Mouse (Mus musculus) embryo, embryonic 11 days (tissue): Measurements from ENCODE around the gene Ptpre.
"Not testable (repeated sequence)": the region's sequence is repeated elsewhere in the genome, so short reads cannot be mapped to it uniquely, and the experiment has no call there.

Source experiments
- DNase-seq: peaks from one replicate; pipeline ENCODE4 v3.0.0-alpha.2; 2015

The Ptpre gene

GRCm38 (mm10) chr7:135650061-135650460 is 112.8 kb downstream of the Ptpre start:
- no peak for DNase-seq

DNA sequence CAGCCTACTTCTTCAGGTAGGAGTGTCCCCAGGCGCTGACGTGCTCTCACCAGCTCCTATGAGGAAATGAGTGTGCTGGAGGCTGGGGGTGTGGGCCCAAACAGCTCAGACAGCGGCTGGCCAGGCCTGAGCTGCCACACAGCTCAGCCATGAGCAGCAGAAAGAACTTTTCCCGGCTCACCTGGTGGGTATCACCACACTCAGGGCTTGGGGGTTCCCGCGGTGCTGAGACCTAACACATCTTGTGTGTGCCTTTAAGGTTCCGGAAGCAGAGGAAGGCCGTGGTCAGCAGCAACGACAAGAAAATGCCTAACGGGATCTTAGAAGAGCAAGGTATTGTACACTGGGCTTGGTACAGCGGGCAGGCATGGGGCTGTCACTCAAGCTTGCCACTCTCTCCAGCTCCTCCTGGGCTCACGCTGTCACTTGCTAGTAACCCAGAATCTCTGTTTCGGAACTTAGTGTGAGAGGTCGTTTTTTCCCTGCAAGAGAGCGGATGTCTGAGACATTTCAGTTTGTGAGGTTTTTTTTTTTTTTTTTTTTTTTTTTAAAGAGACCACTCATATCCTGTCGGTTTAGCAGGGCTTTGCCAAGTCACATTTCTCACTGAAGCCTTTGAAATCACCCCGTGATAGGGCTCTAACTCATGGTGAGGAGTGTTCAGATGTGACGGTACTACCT is 114.7 kb downstream of the Ptpre start:
- no peak for DNase-seq

DNA sequence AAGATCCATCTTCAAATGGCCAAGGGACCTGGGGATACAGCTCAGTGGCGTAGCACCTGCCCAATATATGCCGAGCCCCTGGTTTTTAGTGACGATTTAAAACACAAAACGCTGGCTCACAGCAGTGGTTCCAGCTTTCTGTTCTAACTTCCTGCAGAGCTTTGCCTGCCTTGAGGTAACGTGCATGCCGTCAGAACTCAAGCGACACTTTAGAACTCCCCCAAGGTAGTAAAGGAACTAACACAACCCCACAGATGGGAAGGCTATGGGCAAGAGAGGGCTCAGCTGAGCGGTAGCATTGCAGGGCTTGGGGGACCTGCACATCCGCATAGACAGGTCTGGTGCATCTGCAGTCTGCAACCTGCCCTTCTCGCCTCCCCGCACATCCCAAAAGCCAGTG is 115.5 kb downstream of the Ptpre start:
- DNase-seq = no peak

DNA sequence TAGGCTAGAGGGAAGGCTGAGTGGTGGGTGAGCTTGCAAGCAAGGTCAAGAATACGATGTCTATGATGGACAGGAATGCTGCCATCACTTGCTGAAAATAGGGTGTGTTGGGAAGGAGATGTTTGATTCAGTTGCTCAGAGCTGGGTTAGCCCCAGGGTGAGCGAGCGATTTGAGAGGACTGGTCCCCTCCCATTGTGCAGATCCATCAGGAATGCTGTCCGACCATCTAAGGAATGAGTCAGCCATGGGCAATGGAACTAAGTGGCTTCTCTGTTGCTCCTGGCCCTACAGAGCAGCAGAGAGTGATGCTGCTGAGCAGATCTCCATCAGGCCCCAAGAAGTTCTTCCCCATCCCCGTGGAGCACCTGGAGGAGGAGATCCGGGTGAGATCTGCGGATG is 116.3 kb downstream of the Ptpre start:
- DNase-seq = no peak

- no peak for DNase-seq
Observed at GRCm38 (mm10) chr7:135654288-135654687, 117.0 kb downstream of the Ptpre start.

- no peak for DNase-seq
Observed at GRCm38 (mm10) chr7:135655113-135655512, 117.8 kb downstream of the Ptpre start.

- no peak for DNase-seq
Observed at GRCm38 (mm10) chr7:135658150-135658549, 120.9 kb downstream of the Ptpre start.

DNA sequence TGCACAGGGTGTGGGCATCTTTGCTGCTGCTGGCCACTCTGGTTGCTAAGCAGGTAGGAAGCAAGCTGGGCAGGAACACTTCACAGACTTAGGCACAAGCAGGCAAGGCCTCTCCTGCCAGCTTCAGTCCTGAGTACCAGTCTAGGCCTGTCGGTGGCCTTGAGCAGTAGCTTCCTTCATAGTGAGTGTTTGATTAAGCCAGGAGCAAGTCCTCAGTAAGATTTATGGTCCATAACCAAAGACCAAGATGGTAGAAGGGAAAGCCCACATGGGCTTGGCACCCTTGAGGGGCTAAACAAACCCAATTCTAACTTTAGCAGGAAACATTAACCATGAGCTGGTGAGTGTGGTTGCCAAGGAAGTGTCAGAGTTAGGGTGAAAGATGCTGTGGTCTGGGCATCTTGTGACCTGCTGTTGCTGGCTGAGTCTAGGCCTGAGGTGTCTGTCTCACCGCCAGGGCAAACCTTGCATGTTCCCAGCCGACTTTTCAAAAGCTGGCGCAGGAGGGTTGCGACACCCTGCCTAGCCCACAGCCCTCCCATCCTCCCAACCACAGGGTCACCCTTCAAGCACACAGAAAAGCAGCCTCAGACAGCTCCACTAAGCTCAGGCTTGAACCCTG is 122.1 kb downstream of the Ptpre start:
- DNase-seq = no peak

- no peak for DNase-seq
Observed at GRCm38 (mm10) chr7:135660314-135660713, 123.0 kb downstream of the Ptpre start.

- no peak for DNase-seq
Observed at GRCm38 (mm10) chr7:135664211-135664610, 126.9 kb downstream of the Ptpre start.

GRCm38 (mm10) chr7:135666314-135666713 is 129.0 kb downstream of the Ptpre start:
- no peak for DNase-seq

- peak; percentile 84 for DNase-seq
Observed at GRCm38 (mm10) chr7:135668852-135669739, 131.8 kb downstream of the Ptpre start.

GRCm38 (mm10) chr7:135673576-135673975 is 136.3 kb downstream of the Ptpre start:
- DNase-seq = no peak

DNA sequence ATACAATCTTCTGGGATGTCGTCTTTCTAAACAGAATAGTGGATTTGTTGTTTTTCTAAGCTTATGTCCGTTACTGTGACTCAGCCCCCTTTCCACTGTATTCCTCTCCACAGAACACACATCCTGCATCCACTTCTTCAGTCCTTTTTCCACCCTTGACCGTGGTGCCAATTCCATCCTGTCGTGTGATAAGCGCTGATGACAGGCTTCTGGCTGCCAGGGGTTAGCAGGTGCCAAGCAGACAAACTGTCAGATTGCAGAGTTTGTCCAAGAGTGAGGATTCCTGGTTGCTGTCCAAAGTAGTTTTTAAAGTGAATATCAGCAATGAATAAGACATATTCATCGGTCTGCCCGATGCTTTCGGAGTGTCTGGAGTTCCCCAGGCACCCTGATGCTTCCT is 139.4 kb downstream of the Ptpre start:
- DNase-seq = no peak

GRCm38 (mm10) chr7:135680334-135680733 is 143.1 kb downstream of the Ptpre start:
- peak; percentile 52 for DNase-seq

DNA sequence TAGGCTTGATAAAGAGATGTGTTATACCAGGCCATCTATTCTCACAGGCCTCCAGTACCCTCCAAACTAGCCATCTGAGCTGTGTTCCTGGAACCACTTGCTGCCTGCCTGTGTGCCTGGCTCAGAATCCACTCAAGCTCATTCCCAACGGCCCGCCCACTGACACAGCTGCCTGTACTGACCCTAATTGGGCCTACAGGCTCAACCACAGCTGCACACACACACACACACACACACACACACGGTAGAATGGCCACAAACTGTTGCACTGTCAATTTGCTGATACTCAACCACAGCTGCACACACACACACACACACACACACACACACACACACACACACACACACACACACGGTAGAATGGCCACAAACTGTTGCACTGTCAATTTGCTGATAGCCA is 146.8 kb downstream of the Ptpre start:
- not testable (repeated sequence) for DNase-seq

DNA sequence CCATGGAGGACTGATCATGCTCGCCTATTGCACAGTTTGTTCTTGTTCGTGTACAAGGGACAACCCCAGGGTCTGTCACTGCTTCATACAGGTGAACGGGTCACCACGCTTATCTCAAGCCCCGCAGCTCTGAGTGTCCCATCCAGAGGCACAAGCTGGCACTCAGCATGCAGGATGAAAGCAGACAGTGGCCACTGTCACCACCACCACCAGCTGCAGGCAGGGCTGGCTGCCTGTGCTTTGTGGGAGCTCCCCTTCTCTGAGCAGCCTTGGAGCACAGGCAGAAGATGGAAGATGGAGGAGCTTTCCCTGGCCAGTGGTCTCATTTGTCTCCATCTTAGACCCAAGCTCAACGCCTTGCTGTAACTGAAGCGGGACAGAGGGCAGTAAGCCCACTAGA is 147.7 kb downstream of the Ptpre start:
- DNase-seq = no peak

DNA sequence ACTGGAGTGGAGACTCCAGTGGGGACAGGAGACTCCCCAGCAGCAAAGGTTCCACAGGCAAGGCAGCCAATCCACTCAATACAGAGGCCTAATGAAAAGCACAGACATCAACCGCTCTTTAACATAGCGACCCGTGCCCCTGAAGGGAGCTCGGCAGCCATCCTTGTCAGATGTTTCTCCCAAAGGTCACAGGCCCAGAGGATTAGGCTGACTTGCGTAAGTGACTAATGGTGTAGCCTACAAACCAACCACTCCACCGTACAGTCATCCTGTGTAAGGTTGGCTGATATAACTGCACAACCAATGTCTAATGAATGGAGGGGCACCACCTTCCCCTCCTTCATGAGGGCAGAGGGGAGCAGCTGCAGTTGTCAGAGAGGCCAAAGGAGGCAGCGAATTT is 152.1 kb downstream of the Ptpre start:
- no peak for DNase-seq

- no peak for DNase-seq
Observed at GRCm38 (mm10) chr7:135691941-135692340, 154.7 kb downstream of the Ptpre start.

DNA sequence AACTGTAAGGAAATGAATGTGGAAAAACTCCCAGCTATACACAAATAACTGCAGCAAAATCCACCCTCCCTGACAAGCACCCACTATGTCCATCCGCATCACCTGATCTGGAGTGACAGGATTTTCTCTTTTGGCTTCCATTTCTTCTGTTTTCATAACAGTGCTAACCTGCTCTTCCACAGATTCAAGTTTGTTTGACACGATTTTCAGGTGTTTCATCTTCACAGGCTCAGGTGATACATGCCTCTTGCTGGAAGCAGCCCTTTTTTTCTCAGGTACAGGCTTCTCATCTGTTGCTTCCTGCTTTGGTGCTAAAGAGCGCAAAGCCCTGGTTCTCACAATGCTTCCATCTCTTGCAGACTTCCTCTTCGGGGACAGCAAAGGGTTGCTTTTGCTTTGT is 156.8 kb downstream of the Ptpre start:
- DNase-seq = no peak

DNA sequence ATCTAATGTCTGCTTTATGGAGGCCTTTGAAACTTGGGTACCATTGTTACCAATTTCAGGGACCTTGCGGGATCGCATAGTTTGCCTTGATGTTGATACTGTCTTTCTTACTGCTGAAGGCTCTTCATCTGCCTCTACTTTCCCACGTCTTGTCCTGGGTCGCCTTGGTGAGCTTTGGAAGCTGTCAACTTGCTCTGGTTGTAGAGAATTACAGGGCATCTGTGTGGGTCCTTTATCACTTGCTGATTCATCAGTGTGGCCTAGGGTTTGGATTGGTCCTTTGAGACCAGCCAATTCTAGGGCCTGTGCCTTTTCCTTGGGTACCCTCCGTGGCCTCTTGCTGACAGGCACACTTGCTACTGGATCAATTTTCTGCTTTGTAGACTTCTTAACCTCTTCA is 157.5 kb downstream of the Ptpre start:
- no peak for DNase-seq

DNA sequence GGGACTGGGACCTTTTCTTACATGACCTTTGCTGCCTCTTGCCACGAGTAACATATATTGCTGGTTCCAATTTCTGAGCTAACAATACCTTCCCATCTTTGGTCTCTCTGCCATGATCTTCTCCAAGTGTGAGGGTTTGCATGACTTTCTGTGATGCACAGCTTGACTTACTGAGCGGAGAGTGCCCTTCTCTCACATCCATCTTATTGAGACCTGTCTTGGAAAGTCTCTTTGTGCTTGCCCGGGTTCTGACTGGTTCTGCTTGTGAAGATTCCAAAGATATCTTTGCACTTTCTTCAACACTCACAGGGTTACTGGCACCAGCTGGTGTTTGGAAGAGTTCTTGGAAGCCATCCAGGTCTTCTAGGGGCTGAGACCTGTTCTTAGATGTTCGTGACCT is 158.8 kb downstream of the Ptpre start:
- no peak for DNase-seq

DNA sequence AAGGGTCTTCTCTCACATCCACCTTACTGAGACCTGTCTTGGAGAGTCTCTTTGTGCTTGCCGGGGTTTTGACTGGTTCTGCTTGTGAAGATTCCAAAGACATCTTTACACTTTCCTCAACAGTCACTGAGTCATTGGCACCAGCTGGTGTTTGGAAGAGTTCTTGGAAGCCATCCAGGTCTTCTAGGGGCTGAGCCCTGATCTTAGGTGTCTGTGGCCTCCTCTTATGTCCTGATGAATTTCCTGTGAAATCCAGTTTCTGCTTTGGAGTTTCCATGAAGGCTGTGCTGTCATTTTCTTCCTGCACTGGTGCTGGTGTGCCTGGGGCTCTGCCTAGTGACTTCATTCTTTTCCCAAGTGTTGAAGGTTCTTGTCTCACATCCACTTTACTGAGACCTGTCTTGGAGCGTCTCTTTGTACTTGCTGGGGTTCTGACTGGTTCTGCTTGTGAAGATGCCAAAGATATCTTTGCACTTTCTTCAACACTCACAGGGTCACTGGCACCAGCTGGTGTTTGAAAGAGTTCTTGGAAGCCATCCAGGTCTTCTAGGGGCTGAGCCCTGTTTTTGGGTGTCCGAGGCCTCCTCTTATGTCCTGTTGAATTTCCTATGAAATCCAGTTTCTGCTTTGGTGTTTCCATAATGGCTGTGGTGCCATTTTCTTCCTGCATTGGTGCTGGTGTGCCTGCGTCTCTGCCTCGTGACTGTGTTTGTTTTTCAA is 159.9 kb downstream of the Ptpre start:
- DNase-seq = not testable (repeated sequence)
